Mouse (Mus musculus): ENCODE measurements around the gene Dnm1.
A peak's percentile ranks its signal among the peaks of the same experiment; 100 is the strongest.

The Dnm1 gene

GRCm38 (mm10) chr2:32282727-32283126, 70.4 kb downstream of the Dnm1 start:
- DNase-seq (ENCODE audit: low spot score in 2 of 2), result peak in 1 of 2 experiments; percentile 43

DNA sequence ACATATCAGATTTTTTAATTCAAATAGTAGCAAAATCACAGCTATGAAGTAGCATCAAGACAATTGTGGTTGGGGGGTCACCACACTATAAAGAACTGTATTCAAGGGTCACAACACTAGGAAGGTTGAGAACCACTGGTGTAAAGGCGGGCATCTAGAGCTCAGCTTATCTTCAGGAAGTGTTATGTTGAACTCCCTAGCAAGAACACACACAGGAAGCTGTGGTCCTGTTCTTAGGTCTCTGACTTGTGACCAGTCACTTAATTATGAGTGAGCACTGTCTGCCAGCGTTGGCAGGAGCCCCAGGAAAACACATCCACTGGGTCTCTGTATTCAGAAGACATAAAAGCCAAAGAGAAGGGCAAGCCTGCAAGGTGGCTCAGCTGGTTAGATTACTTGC, 70.8 kb downstream of the Dnm1 start:
- no peak for DNase-seq (ENCODE audit: low spot score in 2 of 2)

DNA sequence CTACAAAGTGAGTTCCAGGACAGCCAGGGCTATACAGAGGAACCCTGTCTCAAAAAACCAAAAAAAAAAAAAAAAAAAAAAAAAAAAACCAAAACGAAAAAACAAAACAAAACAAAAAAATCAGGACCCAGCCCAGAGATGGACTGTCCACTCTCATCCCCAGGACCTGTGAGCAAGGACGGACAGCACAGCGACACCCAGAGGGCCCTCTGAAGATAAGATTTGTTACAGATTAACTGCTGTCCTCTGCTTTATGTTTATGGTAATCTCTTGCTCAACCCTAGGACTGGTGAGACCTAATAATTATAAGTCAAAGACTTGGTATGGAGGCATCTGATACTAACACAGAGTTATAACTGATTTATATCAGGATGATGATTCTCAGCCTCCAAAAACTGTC, 77.3 kb downstream of the Dnm1 start:
- DNase-seq (ENCODE audit: low spot score in 2 of 2), result no peak

GRCm38 (mm10) chr2:32260635-32261034, 92.5 kb downstream of the Dnm1 start:
- DNase-seq (ENCODE audit: low spot score in 2 of 2), result peak in 1 of 2 experiments; percentile 59

DNA sequence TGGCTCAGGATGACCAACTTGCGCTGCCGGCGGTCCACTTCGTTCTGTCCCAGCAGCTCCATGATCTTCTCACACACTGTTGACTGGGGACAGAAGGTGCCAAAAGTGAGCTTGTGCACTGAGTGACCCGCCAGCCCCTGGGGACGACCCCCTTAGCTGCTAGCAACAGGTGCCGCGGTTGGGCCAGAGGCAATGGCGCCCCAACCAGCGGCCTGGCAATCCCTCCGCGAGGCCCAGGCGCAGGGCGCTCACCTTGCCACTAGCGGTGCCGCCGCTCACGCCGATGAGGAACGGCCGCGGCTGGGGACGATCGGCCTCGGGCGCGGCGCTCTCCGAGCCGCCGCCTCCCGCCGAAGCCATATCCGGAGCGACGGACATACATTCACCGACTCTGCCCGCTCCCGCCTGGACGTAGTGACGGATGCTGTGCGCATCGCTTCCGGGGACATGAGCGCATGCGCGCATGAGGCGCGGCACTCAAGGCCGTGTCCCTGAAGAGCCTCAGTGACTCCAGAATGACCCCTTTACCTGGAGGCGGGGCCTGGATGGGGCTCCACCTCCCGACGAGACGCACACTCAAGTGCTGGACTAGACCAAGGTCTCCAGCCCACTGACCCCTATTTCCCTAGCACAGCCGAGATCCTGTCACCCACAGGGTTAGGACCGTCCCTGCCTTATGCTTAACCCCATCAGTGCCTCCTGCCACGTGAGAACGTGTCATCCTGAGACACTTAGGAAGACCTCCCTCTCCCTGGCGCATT, 93.3 kb downstream of the Dnm1 start, which contains the start of gene Uck1:
Gene Uck1 (minus strand): TSS at position 503 of the 761 bp plus-strand sequence.
- peak; percentile 92 to 93 for DNase-seq (ENCODE audit: low spot score in 2 of 2)

DNA sequence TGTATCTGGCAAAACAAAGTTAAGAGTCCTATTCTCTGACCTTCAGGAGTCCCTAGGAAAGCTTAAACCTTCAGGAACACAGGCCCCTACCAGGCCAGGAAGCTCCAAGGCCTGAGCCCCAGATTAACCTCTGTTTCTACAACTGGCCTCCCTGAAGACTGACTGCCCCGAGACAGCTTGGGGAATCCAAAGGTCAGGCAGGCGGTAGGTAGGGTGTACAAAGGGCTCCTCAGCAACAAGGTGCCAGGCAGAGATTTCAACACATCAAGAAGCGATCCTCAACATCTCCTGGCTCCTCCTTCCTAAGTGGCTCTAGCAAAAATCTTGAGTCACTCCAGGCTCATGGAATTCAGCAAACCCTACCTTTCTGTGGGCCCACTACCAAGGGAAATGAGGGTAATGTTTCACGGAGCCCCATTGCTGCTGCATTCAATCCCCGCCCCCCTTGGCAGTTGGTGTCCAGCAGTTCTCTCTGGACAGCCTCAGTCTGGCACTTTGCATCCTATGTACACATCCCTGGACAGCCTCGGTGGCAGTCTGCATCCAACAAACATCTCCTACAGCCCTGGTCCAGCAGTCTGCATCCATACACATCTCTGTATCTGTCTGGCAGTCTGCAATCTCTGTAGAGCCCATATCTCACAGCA, 94.1 kb downstream of the Dnm1 start:
- no peak for DNase-seq (ENCODE audit: low spot score in 2 of 2)
